In genomic region chr4:87698750-87699149, GRCm38 (mm10) we compare ENCODE assay signal across 20 mouse cellular contexts.
DNase-seq lines count a peak whose midpoint lies in the region; ATAC-seq lines count a peak whose summit lies in the region.
"Had no signal": no experiment of that assay in that cellular context is flagged by ENCODE, and none has a peak within 500 bp of the region (broad histone marks: within the 10 kb centered on the region; RNA-seq: fewer than 3 reads in every experiment).

No protein-coding gene starts in this region.

- DNase-seq in hindbrain, embryonic 11.5 days (ENCODE audit: low spot score): peak; percentile 30
- peak; percentile 6 for DNase-seq in MN1 (ENCODE audit: low spot score)
- peak; percentile 42 for DNase-seq in ZHBTc4 (ENCODE audit: low read depth, low spot score)
- no peak for DNase-seq in frontal cortex, postnatal 14 days (ENCODE audit: low spot score in 2 of 2)
- DNase-seq in frontal cortex, postnatal 10 days (ENCODE audit: low spot score in 2 of 2): no peak
- DNase-seq: cerebellum, adult 9-11 months; heart, adult 18-20 months; kidney, postnatal 14 days; right cerebral cortex, postnatal 4 days; thymus, postnatal 25 days had no signal

- ATAC-seq in hindbrain, embryonic 11.5 days (ENCODE audit: low FRiP score): 0 out of 2 replicates have a peak, but pooled peaks have one; percentile 49
- no peak for ATAC-seq in hindbrain, embryonic 13.5 days (ENCODE audit: low FRiP score)
- peak; percentile 74 for ATAC-seq in embryonic facial prominence, embryonic 12.5 days (ENCODE audit: insufficient number of reproducible peaks, insufficient read depth, low FRiP score, low TSS enrichment)
- ATAC-seq: activated CD4-positive, CD25-positive, alpha-beta regulatory T cell, adult 4 months; forebrain, embryonic 13.5 days; intestine, embryonic 16.5 days; lung, postnatal 0 days had no signal

- no peaks in the 10 kb centered on the region for H3K27me3 ChIP-seq in hindbrain, embryonic 11.5 days (ENCODE audit: control insufficient read depth, insufficient read depth, low read length)
- H3K27me3 ChIP-seq in hindbrain, embryonic 13.5 days: no peaks in the 10 kb centered on the region
- H3K27me3 ChIP-seq in embryonic facial prominence, embryonic 12.5 days: 0 out of 2 replicates have a peak, but pooled peaks cover 3% of the 10 kb centered on the region
- H3K27me3 ChIP-seq: embryonic facial prominence, embryonic 13.5 days; forebrain, embryonic 13.5 days; limb, embryonic 12.5 days had no signal

- no peak overlapping the region for H3K4me3 ChIP-seq in hindbrain, embryonic 11.5 days (ENCODE audit: low read depth, low read length)
- no peak overlapping the region for H3K4me3 ChIP-seq in hindbrain, embryonic 13.5 days
- H3K4me3 ChIP-seq in embryonic facial prominence, embryonic 12.5 days: no peak overlapping the region
- H3K4me3 ChIP-seq: embryonic facial prominence, embryonic 13.5 days; forebrain, embryonic 13.5 days; limb, embryonic 12.5 days had no signal

- H3K9ac ChIP-seq in hindbrain, embryonic 11.5 days (ENCODE audit: low read depth, low read length): no peak overlapping the region
- no peak overlapping the region for H3K9ac ChIP-seq in hindbrain, embryonic 13.5 days
- H3K9ac ChIP-seq in embryonic facial prominence, embryonic 12.5 days: no peak overlapping the region
- H3K9ac ChIP-seq: embryonic facial prominence, embryonic 13.5 days; forebrain, embryonic 13.5 days; hindbrain, embryonic 14.5 days; limb, embryonic 12.5 days; liver, embryonic 14.5 days had no signal

- no peak overlapping the region for H3K4me2 ChIP-seq in hindbrain, embryonic 11.5 days (replicated peaks; ENCODE audit: low read depth, low read length)
- H3K4me2 ChIP-seq in hindbrain, embryonic 13.5 days: no peak overlapping the region
- H3K4me2 ChIP-seq in embryonic facial prominence, embryonic 12.5 days (replicated peaks): no peak overlapping the region
- H3K4me2 ChIP-seq: embryonic facial prominence, embryonic 13.5 days; forebrain, embryonic 13.5 days; hindbrain, embryonic 14.5 days; limb, embryonic 12.5 days had no signal

- no peak overlapping the region for H3K27ac ChIP-seq in hindbrain, embryonic 11.5 days (ENCODE audit: low read depth, low read length)
- no peak overlapping the region for H3K27ac ChIP-seq in hindbrain, embryonic 13.5 days
- H3K27ac ChIP-seq in embryonic facial prominence, embryonic 12.5 days: 0 out of 2 replicates have a peak overlapping the region, but pooled peaks have one; percentile 5
- H3K27ac ChIP-seq: embryonic facial prominence, embryonic 13.5 days; forebrain, embryonic 13.5 days; hindbrain, embryonic 14.5 days; limb, embryonic 12.5 days; liver, embryonic 14.5 days had no signal

- H3K36me3 ChIP-seq in hindbrain, embryonic 11.5 days (ENCODE audit: control insufficient read depth, insufficient read depth, low read length): no peaks in the 10 kb centered on the region
- no peaks in the 10 kb centered on the region for H3K36me3 ChIP-seq in hindbrain, embryonic 13.5 days
- H3K36me3 ChIP-seq in embryonic facial prominence, embryonic 12.5 days: no peaks in the 10 kb centered on the region
- H3K36me3 ChIP-seq: embryonic facial prominence, embryonic 13.5 days; limb, embryonic 12.5 days had no signal

- H3K9me3 ChIP-seq in hindbrain, embryonic 11.5 days (ENCODE audit: control insufficient read depth, low read length): no peaks in the 10 kb centered on the region
- no peaks in the 10 kb centered on the region for H3K9me3 ChIP-seq in hindbrain, embryonic 13.5 days
- no peaks in the 10 kb centered on the region for H3K9me3 ChIP-seq in embryonic facial prominence, embryonic 12.5 days
- H3K9me3 ChIP-seq: embryonic facial prominence, embryonic 13.5 days; forebrain, embryonic 13.5 days; limb, embryonic 12.5 days had no signal

- 45% methylated on average over 3 of the region's 3 CpGs for WGBS in hindbrain, embryonic 11.5 days
- 43% methylated on average over 3 of the region's 3 CpGs for WGBS in hindbrain, embryonic 13.5 days
- 11% methylated on average over 3 of the region's 3 CpGs for WGBS in embryonic facial prominence, embryonic 12.5 days

- no peaks in the 10 kb centered on the region for H3K4me1 ChIP-seq in hindbrain, embryonic 11.5 days (replicated peaks; ENCODE audit: control insufficient read depth, insufficient read depth, low read length)
- H3K4me1 ChIP-seq in hindbrain, embryonic 13.5 days (replicated peaks): peaks cover 13% of the 10 kb centered on the region
- H3K4me1 ChIP-seq in embryonic facial prominence, embryonic 12.5 days: peaks cover 14% of the 10 kb centered on the region

Comparison
In these comparisons a context has a peak if more than half of its experiments do, and no peak if none do; other contexts are left out.
1. DNase-seq: peak in hindbrain, embryonic 11.5 days (single experiment), MN1 (single experiment) and ZHBTc4 (single experiment); none in frontal cortex, postnatal 14 days (0 of 2) and frontal cortex, postnatal 10 days (0 of 2).